Mouse (Mus musculus) cortical plate, adult 2 months (tissue): ENCODE results near the gene Loxl1. TPM values are rescaled to one million over a fixed set of nuclear protein-coding genes. Genes with fewer than 3 reads are reported as not detected.
A peak's percentile ranks its signal among the peaks of the same experiment; 100 is the strongest.

Experiments
- H3K27ac ChIP-seq: fragments of 200-500 bp; 2 replicates; pipeline ENCODE4 v1.5.1; 2012; ENCODE audit warnings: low read length, control low read depth, inconsistent platforms; ENCODE audit not compliant: insufficient read depth
- H3K4me1 ChIP-seq: fragments of 200-500 bp; 2 replicates; pipeline ENCODE4 v1.6.1; 2011; ENCODE audit warnings: low read length; ENCODE audit not compliant: control insufficient read depth, insufficient read depth
- H3K4me3 ChIP-seq: fragments of 200-500 bp; 2 replicates; pipeline ENCODE4 v1.5.1; 2011; ENCODE audit warnings: mild to moderate bottlenecking, low read length, control low read depth; ENCODE audit not compliant: insufficient read depth
- CTCF ChIP-seq: fragments of 200-500 bp; IDR thresholded peaks from 2 replicates; pipeline ENCODE4 v1.5.1; 2011; ENCODE audit warnings: mild to moderate bottlenecking, control low read depth, low read length; ENCODE audit not compliant: insufficient read depth; ENCODE audit errors: extremely low read depth
- POLR2A ChIP-seq: fragments of 200-500 bp; IDR thresholded peaks from 2 replicates; pipeline ENCODE4 v1.6.1; 2011; ENCODE audit warnings: mild to moderate bottlenecking, low read length, control low read depth; ENCODE audit not compliant: insufficient read depth; ENCODE audit errors: extremely low read depth
- polyA plus RNA-seq: library from polyadenylated mRNA; depleted of rRNA; stranded (reverse); fragments of >200 nt; gene quantifications from 2 replicates; pipeline ENCODE4 v1.2.3, GENCODE M21; 2012; rRNA removed

Loxl1 gene
- polyA plus RNA-seq, 1 experiment, result 2.0 TPM

DNA sequence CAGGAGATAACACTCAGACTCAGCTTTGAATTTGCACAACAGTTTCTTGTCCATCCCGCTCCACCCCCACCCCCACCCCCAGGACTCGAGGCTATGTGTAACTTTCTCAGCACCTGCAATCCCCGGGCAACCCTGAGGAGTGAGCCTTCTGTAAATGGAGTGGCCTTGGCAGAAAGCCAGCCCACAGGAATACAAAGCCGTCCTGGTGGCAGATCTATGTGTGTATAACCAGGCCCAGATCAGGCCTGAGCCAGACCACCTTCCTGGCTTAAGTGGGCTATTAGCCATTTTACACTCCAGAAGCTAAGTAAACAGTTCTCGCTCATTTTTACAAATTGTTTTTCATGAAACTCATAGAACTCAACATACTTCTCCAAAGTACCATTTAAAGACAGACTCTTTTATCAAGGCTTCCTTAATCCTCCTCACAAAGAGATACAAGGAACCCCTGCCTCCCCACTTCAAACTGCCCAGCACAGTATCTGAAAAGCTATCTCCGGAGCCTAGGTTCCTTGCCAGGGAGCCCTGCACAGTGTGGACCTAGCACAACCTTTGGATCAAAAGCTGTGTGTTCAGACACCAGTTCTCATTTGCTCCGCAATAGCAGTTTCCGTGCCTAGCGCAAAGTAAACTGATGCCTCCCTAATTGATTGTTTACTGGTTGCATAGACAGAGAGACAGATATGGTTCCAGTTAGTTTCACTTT lies 71.1 kb downstream of the Loxl1 start:
- H3K4me3 ChIP-seq, result no peak overlapping the region
- TF ChIP-seq CTCF (no peak), POLR2A (no peak)
- H3K4me1 ChIP-seq, result peaks cover 11% of the 10 kb centered on the region
- 0 out of 2 replicates have a peak overlapping the region, but pooled peaks have one; percentile 73 for H3K27ac ChIP-seq

Other genes starting within 250 kb of the Loxl1 start
- 6.8 and 9.9 TPM in 2 replicates for gene Stra6, start 249.4 kb downstream of the Loxl1 start, polyA plus RNA-seq
- 1.5 and 1.7 TPM in 2 replicates for gene Ccdc33, start 194.4 kb downstream of the Loxl1 start, polyA plus RNA-seq
- gene Islr, start 108.9 kb downstream of the Loxl1 start, polyA plus RNA-seq, result 27.4 and 34.0 TPM in 2 replicates
- gene Islr2, start 108.9 kb downstream of the Loxl1 start, polyA plus RNA-seq, result 28.3 TPM in 2 replicates
- gene Pml, start 63.4 kb downstream of the Loxl1 start, polyA plus RNA-seq, result 10.4 and 11.0 TPM in 2 replicates
- gene Stoml1, start 60.0 kb downstream of the Loxl1 start, polyA plus RNA-seq, result 123 and 124 TPM in 2 replicates
- not detected in 2 replicates for gene Tbc1d21, start 57.3 kb upstream of the Loxl1 start, polyA plus RNA-seq
- gene Insyn1, start 175.4 kb upstream of the Loxl1 start, polyA plus RNA-seq, result 130 and 143 TPM in 2 replicates
- 9.0 and 9.2 TPM in 2 replicates for gene Cd276, start 242.3 kb upstream of the Loxl1 start, polyA plus RNA-seq